Comparison of ENCODE assay signal across 23 mouse cellular contexts in the genomic region with DNA sequence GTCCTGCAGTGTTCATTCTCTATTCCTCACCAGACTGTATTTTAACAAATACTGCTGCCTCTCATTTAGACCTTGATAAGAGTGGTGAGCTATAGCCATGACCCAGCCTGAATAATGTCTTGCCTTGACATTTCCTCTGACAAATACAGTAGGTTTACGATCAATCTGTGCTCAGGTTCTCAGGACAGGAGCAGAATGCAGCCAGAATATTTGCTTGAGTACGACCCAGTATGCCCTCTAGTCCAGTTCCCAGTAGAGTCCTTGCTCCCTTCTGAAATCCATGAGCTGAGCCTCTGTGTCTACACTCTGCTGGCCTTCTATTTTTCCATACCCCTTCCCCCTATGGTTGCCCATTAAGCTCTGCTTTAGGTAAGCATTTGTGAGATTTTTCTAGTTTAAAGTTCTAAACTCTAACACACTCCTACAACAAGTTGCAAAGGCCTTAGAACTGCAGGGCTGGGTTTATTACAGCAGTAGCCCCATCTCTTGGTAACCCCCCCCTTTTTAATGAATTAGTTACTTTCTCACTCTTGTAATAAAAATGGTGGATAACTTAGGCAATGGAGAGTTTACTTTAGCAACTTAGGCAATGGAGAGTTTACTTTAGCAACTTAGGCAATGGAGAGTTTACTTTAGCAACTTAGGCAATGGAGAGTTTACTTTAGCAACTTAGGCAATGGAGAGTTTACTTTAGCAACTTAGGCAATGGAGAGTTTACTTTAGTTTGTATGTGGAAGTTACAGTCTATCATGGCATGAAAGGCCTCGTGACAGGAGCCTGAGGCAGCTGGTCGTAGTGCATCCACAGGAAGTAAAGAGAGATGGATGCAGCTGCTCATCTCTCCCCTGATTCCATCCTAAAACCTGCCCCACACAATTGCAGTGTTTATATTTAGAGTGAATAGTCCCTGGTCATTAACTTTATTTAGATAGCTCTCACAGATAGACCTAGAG.
DNase-seq lines count a peak whose midpoint lies in the region; ATAC-seq and TF ChIP-seq lines count a peak whose summit lies in the region.
"Had no signal": no experiment of that assay in that cellular context is flagged by ENCODE, and none has a peak within 500 bp of the region (broad histone marks: within the 10 kb centered on the region; RNA-seq: fewer than 3 reads in every experiment).

No protein-coding gene starts in this region.

- no peaks in the 10 kb centered on the region for H3K9me3 ChIP-seq in limb, embryonic 13.5 days
- H3K9me3 ChIP-seq in limb, embryonic 10.5 days (replicated peaks): no peaks in the 10 kb centered on the region
- H3K9me3 ChIP-seq in liver, embryonic 14.5 days (ENCODE audit: control insufficient read depth, low read length): no peaks in the 10 kb centered on the region
- H3K9me3 ChIP-seq: embryonic facial prominence, embryonic 10.5 days; forebrain, embryonic 13.5 days; midbrain, embryonic 12.5 days; neural tube, embryonic 12.5 days had no signal

- no peak for TF ChIP-seq CTCF in liver, embryonic 14.5 days (IDR thresholded peaks at IDR 0.05; ENCODE audit: low read depth)

- 0 out of 2 replicates have a peak overlapping the region, but pooled peaks have one; percentile 52 for H3K27ac ChIP-seq in limb, embryonic 13.5 days
- no peak overlapping the region for H3K27ac ChIP-seq in limb, embryonic 10.5 days
- peak overlapping the region; percentile 4; the same call in 1 of the 2 replicates for H3K27ac ChIP-seq in liver, embryonic 14.5 days
- H3K27ac ChIP-seq: embryonic facial prominence, embryonic 10.5 days; forebrain, embryonic 13.5 days; hindbrain, embryonic 14.5 days; layer of hippocampus, adult 2 months; midbrain, embryonic 12.5 days; neural tube, embryonic 12.5 days; stomach, postnatal 0 days had no signal

- H3K36me3 ChIP-seq in limb, embryonic 13.5 days: no peaks in the 10 kb centered on the region
- H3K36me3 ChIP-seq in limb, embryonic 10.5 days: no peaks in the 10 kb centered on the region
- H3K36me3 ChIP-seq in liver, embryonic 14.5 days (replicated peaks; ENCODE audit: control insufficient read depth, insufficient read depth, low read depth): no peaks in the 10 kb centered on the region
- H3K36me3 ChIP-seq: embryonic facial prominence, embryonic 10.5 days; midbrain, embryonic 12.5 days; neural tube, embryonic 12.5 days had no signal

- no peak overlapping the region for H3K4me2 ChIP-seq in limb, embryonic 13.5 days (replicated peaks)
- no peak overlapping the region for H3K4me2 ChIP-seq in liver, embryonic 14.5 days (ENCODE audit: low read depth)
- H3K4me2 ChIP-seq: forebrain, embryonic 13.5 days; hindbrain, embryonic 14.5 days; midbrain, embryonic 12.5 days; neural tube, embryonic 12.5 days had no signal

- H3K9ac ChIP-seq in limb, embryonic 13.5 days: no peak overlapping the region
- H3K9ac ChIP-seq in liver, embryonic 14.5 days (replicated peaks): no peak overlapping the region
- H3K9ac ChIP-seq: forebrain, embryonic 13.5 days; hindbrain, embryonic 14.5 days; midbrain, embryonic 12.5 days; neural tube, embryonic 12.5 days had no signal

- H3K4me3 ChIP-seq in limb, embryonic 13.5 days: no peak overlapping the region
- no peak overlapping the region for H3K4me3 ChIP-seq in limb, embryonic 10.5 days
- H3K4me3 ChIP-seq in liver, embryonic 14.5 days (ENCODE audit: insufficient read depth in 1 of 2, low read depth in 2 of 2, low read length in 2 of 2): no peak overlapping the region
- H3K4me3 ChIP-seq: embryonic facial prominence, embryonic 10.5 days; forebrain, embryonic 13.5 days; layer of hippocampus, adult 2 months; midbrain, embryonic 12.5 days; neural tube, embryonic 12.5 days had no signal

- no peak for ATAC-seq in limb, embryonic 13.5 days (ENCODE audit: low FRiP score, low read depth)
- ATAC-seq in liver, embryonic 14.5 days (ENCODE audit: insufficient read depth): peak; percentile 64; the same call in 1 of the 2 replicates
- ATAC-seq: forebrain, embryonic 13.5 days had no signal

- H3K27me3 ChIP-seq in limb, embryonic 13.5 days: no peaks in the 10 kb centered on the region
- H3K27me3 ChIP-seq in limb, embryonic 10.5 days (ENCODE audit: low read depth, poor library complexity, severe bottlenecking): no peaks in the 10 kb centered on the region
- H3K27me3 ChIP-seq in liver, embryonic 14.5 days (ENCODE audit: control insufficient read depth, insufficient read depth, low read length): no peaks in the 10 kb centered on the region
- H3K27me3 ChIP-seq: forebrain, embryonic 13.5 days; midbrain, embryonic 12.5 days; neural tube, embryonic 12.5 days had no signal

- no peaks in the 10 kb centered on the region for H3K4me1 ChIP-seq in limb, embryonic 13.5 days
- peaks cover 5% of the 10 kb centered on the region; the same call in 1 of the 2 replicates for H3K4me1 ChIP-seq in limb, embryonic 10.5 days
- H3K4me1 ChIP-seq in liver, embryonic 14.5 days (replicated peaks; ENCODE audit: control insufficient read depth in 2 of 2, insufficient read depth in 2 of 2, low read length in 1 of 2): 0 out of 4 replicates have a peak, but pooled peaks cover 0 to 4% of the 10 kb centered on the region in 2 experiments
- H3K4me1 ChIP-seq: neural tube, embryonic 12.5 days had no signal

- DNase-seq in limb, embryonic 10.5 days (ENCODE audit: low spot score): no peak
- peak; percentile 58 for DNase-seq in adipocyte (ENCODE audit: low spot score)
- DNase-seq in adrenal gland, postnatal 36 days: peak; percentile 28 to 33
- peak; percentile 6 to 9 (median 9) for DNase-seq in liver, embryonic 14.5 days (ENCODE audit: low read depth in 3 of 3, low spot score in 3 of 3)
- no peak for DNase-seq in urinary bladder, postnatal 14 days (ENCODE audit: low spot score)
- no peak for DNase-seq in ovary, postnatal 14 days (ENCODE audit: low spot score)
- DNase-seq: B cell, adult 2 months; cerebellum, adult 9-10 months; gastrocnemius, postnatal 10 days; heart, adult 18-20 months; heart, postnatal 36 days; kidney, adult 8-10 months; kidney, postnatal 14 days; right cerebral cortex, adult 18-20 months; thymus, postnatal 25 days had no signal

- 60% methylated on average over 4 of the region's 4 CpGs for WGBS in limb, embryonic 13.5 days
- WGBS in limb, embryonic 10.5 days: 76% methylated on average over 4 of the region's 4 CpGs
- WGBS in liver, embryonic 14.5 days (ENCODE audit: insufficient replicate concordance): 42% methylated on average over 4 of the region's 4 CpGs

- TF ChIP-seq EP300 in liver, embryonic 14.5 days (IDR thresholded peaks at IDR 0.05; ENCODE audit: low read depth): no peak

Comparison
In these comparisons a context has a peak if more than half of its experiments do, and no peak if none do; other contexts are left out.
1. DNase-seq: peak in adipocyte (single experiment), adrenal gland, postnatal 36 days (2 of 2) and liver, embryonic 14.5 days (3 of 3); none in limb, embryonic 10.5 days (single experiment), urinary bladder, postnatal 14 days (single experiment) and ovary, postnatal 14 days (single experiment).